Mouse (Mus musculus): ENCODE measurements around the gene Acot10. TPM values are rescaled to one million over a fixed set of nuclear protein-coding genes. Genes with fewer than 3 reads are reported as not detected.
"Not testable (repeated sequence)": the region's sequence is repeated elsewhere in the genome, so short reads cannot be mapped to it uniquely, and the experiment has no call there.

Gene Acot10
- polyA plus RNA-seq (2014; fragmentation: Nextera tagmentation; extraction: Ambion mirVana) = not detected in 2 replicates

DNA sequence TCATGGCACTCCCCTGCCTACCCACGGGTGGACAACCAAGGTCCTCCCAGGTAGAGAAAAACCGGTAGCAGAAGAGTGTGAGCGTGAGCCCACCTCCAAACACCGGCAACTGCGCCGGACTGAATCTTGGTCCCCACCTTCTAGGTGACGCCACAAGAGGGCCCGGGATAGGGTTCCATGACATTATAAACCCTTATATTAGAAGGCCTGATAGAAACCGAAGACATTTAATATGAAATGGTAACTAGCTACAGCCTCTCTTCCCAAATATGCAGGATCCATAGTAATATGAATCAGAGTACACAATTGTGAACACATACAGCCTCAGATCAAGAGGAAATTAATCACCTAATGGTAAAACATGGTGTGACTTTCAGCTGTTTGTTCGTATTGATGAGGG is at the start of gene Acot10:
Gene Acot10, minus strand, starts transcription at position 101 of the 400 bp plus-strand sequence.
- Histone ChIP-seq H3K27me3 (ENCODE audit: control insufficient read depth, insufficient read depth, low read length) (no peaks in the 10 kb centered on the region), H3K4me2 (replicated peaks; ENCODE audit: low read depth, low read length) (no peak within 1 kb of the TSS), H3K9ac (ENCODE audit: low read depth, low read length) (no peak within 1 kb of the TSS), H3K4me3 (ENCODE audit: low read length) (no peak within 1 kb of the TSS), H3K4me1 (ENCODE audit: control insufficient read depth, insufficient read depth, low read length) (no peaks in the 10 kb centered on the region), H3K27ac (ENCODE audit: low read depth, low read length) (no peak within 1 kb of the TSS), H3K9me3 (ENCODE audit: control insufficient read depth, low read length) (no peaks in the 10 kb centered on the region), H3K36me3 (ENCODE audit: control insufficient read depth, insufficient read depth, low read length) (no peaks in the 10 kb centered on the region)
- ATAC-seq (ENCODE audit: low FRiP score, low TSS enrichment) = no peak
- WGBS = 94% methylated on average over 10 of the region's 10 CpGs

GRCm38 (mm10) chr15:20711859-20712258 is 45.3 kb upstream of the Acot10 start:
- no peak overlapping the region for H3K4me3 ChIP-seq (ENCODE audit: low read length)
- ATAC-seq (ENCODE audit: low FRiP score, low TSS enrichment) = no peak
- no peak overlapping the region for H3K4me2 ChIP-seq (replicated peaks; ENCODE audit: low read depth, low read length)
- 74% methylated on average over 4 of the region's 4 CpGs for WGBS
- H3K36me3 ChIP-seq (ENCODE audit: control insufficient read depth, insufficient read depth, low read length) = no peaks in the 10 kb centered on the region
- no peaks in the 10 kb centered on the region for H3K27me3 ChIP-seq (ENCODE audit: control insufficient read depth, insufficient read depth, low read length)
- no peak overlapping the region for H3K27ac ChIP-seq (ENCODE audit: low read depth, low read length)
- no peaks in the 10 kb centered on the region for H3K4me1 ChIP-seq (ENCODE audit: control insufficient read depth, insufficient read depth, low read length)
- H3K9ac ChIP-seq (ENCODE audit: low read depth, low read length) = no peak overlapping the region
- no peaks in the 10 kb centered on the region for H3K9me3 ChIP-seq (ENCODE audit: control insufficient read depth, low read length)

DNA sequence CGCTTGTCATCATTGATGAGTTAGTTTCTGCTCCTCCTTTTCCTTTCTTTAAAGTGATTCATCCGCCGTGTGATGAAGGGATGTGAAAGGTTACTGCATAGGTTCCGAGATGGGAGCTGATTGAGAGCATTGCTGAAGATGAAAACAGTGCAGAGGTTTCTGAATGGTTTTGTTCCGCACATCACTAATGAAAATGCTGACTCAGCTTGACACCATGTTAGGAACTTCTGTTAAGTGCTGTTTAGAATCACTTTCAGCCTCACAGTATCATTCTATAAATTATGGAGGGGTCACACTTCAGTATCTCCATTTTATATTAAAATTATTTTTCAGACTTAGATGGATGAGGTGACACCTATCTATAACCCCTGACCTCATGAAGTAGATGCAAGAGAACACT is 29.7 kb upstream of the Acot10 start:
- Histone ChIP-seq H3K4me2 (replicated peaks; ENCODE audit: low read depth, low read length) (no peak overlapping the region), H3K27ac (ENCODE audit: low read depth, low read length) (no peak overlapping the region), H3K4me3 (ENCODE audit: low read length) (no peak overlapping the region), H3K36me3 (ENCODE audit: control insufficient read depth, insufficient read depth, low read length) (no peaks in the 10 kb centered on the region), H3K4me1 (ENCODE audit: control insufficient read depth, insufficient read depth, low read length) (no peaks in the 10 kb centered on the region), H3K9me3 (ENCODE audit: control insufficient read depth, low read length) (no peaks in the 10 kb centered on the region), H3K27me3 (ENCODE audit: control insufficient read depth, insufficient read depth, low read length) (no peaks in the 10 kb centered on the region), H3K9ac (ENCODE audit: low read depth, low read length) (no peak overlapping the region)
- WGBS = 78% methylated on average over 5 of the region's 5 CpGs
- no peak for ATAC-seq (ENCODE audit: low FRiP score, low TSS enrichment)

DNA sequence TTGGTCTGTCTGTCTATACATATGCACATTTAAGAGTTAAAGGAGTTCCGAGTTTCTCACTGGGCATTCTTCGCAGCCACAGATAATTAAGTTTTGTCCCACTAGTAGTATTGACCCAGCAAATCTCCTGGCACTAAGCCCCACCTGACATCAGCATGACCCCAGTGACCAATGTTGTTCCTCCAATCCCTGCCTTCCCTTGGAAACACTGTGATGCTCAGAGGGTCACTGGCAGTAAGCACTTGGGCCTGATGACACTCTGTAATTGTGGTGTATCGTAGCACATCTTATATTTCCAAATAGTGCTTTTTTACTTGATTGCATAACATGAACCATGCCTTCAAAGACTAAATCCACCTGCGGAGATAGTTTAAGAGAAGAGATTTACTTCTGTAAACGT is 17.6 kb upstream of the Acot10 start:
- Histone ChIP-seq H3K9me3 (ENCODE audit: control insufficient read depth, low read length) (no peaks in the 10 kb centered on the region), H3K4me2 (replicated peaks; ENCODE audit: low read depth, low read length) (no peak overlapping the region), H3K36me3 (ENCODE audit: control insufficient read depth, insufficient read depth, low read length) (no peaks in the 10 kb centered on the region), H3K4me3 (ENCODE audit: low read length) (no peak overlapping the region), H3K4me1 (ENCODE audit: control insufficient read depth, insufficient read depth, low read length) (no peaks in the 10 kb centered on the region), H3K9ac (ENCODE audit: low read depth, low read length) (no peak overlapping the region), H3K27ac (ENCODE audit: low read depth, low read length) (no peak overlapping the region), H3K27me3 (ENCODE audit: control insufficient read depth, insufficient read depth, low read length) (no peaks in the 10 kb centered on the region)
- WGBS = 89% methylated on average over 5 of the region's 5 CpGs
- no peak for ATAC-seq (ENCODE audit: low FRiP score, low TSS enrichment)

DNA sequence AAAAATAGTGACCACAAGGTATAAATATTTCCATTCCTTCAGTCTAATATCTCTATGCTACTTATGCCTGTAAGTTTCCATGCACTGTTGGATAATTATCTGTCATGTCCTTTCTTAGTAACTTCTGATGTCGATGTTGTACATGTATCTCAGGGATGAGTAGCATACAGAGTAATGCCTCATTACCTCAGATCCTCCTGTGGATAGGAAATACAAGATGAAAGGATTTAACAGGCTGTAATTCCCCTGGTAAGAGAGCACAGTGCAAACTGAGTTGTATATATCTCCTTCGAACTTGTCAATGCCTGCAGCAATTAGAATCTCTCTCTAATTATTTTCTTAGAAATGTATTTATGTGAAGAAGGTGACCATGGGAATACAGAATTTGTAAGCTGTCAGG is 16.2 kb upstream of the Acot10 start:
- Histone ChIP-seq H3K27me3 (ENCODE audit: control insufficient read depth, insufficient read depth, low read length) (no peaks in the 10 kb centered on the region), H3K9me3 (ENCODE audit: control insufficient read depth, low read length) (no peaks in the 10 kb centered on the region), H3K4me2 (replicated peaks; ENCODE audit: low read depth, low read length) (no peak overlapping the region), H3K4me1 (ENCODE audit: control insufficient read depth, insufficient read depth, low read length) (no peaks in the 10 kb centered on the region), H3K4me3 (ENCODE audit: low read length) (no peak overlapping the region), H3K36me3 (ENCODE audit: control insufficient read depth, insufficient read depth, low read length) (no peaks in the 10 kb centered on the region), H3K9ac (ENCODE audit: low read depth, low read length) (no peak overlapping the region), H3K27ac (ENCODE audit: low read depth, low read length) (no peak overlapping the region)
- no peak for ATAC-seq (ENCODE audit: low FRiP score, low TSS enrichment)
- WGBS = 58% methylated on average over 2 of the region's 2 CpGs

- 66% methylated on average over 2 of the region's 2 CpGs for WGBS
- H3K27me3 ChIP-seq (ENCODE audit: control insufficient read depth, insufficient read depth, low read length); H3K4me3 ChIP-seq (ENCODE audit: low read length); H3K27ac ChIP-seq (ENCODE audit: low read depth, low read length); H3K36me3 ChIP-seq (ENCODE audit: control insufficient read depth, insufficient read depth, low read length); H3K4me1 ChIP-seq (ENCODE audit: control insufficient read depth, insufficient read depth, low read length); H3K4me2 ChIP-seq (replicated peaks; ENCODE audit: low read depth, low read length); H3K9me3 ChIP-seq (ENCODE audit: control insufficient read depth, low read length); H3K9ac ChIP-seq (ENCODE audit: low read depth, low read length); ATAC-seq (ENCODE audit: low FRiP score, low TSS enrichment): not testable (repeated sequence)
Measured at GRCm38 (mm10) chr15:20669507-20669906, 3.0 kb upstream of the Acot10 start.

DNA sequence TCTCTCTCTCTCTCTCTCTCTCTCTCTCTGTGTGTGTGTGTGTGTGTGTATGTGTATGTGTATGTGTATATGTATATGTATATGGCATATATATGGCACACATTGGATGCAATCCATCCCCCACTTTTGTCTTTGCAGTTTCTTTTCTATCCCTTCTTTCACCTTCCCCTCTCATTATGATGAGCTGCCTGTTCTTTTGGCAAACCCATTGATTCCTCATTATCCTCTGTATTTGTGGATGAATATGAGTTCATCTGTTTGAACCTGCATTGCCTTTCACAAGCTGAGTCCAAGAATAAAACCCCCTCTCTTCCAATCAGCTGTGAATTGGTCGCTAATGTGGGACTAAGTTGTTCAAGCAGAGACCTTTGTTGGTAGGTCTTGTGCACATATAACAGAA is 1.4 kb upstream of the Acot10 start:
- no peak for ATAC-seq (ENCODE audit: low FRiP score, low TSS enrichment)
- WGBS = 67% methylated on average over 1 of the region's 1 CpGs

GRCm38 (mm10) chr15:20667350-20667749 is 800 bp upstream of the Acot10 start:
- Histone ChIP-seq H3K4me2 (replicated peaks; ENCODE audit: low read depth, low read length) (no peak overlapping the region), H3K27me3 (ENCODE audit: control insufficient read depth, insufficient read depth, low read length) (no peaks in the 10 kb centered on the region), H3K36me3 (ENCODE audit: control insufficient read depth, insufficient read depth, low read length) (no peaks in the 10 kb centered on the region), H3K9ac (ENCODE audit: low read depth, low read length) (no peak overlapping the region), H3K4me3 (ENCODE audit: low read length) (no peak overlapping the region), H3K27ac (ENCODE audit: low read depth, low read length) (no peak overlapping the region), H3K9me3 (ENCODE audit: control insufficient read depth, low read length) (no peaks in the 10 kb centered on the region), H3K4me1 (ENCODE audit: control insufficient read depth, insufficient read depth, low read length) (no peaks in the 10 kb centered on the region)
- ATAC-seq (ENCODE audit: low FRiP score, low TSS enrichment) = no peak

More for the DNA sequence above, 1.4 kb upstream of the Acot10 start:
- Histone ChIP-seq H3K27me3 (ENCODE audit: control insufficient read depth, insufficient read depth, low read length) (no peaks in the 10 kb centered on the region), H3K9me3 (ENCODE audit: control insufficient read depth, low read length) (no peaks in the 10 kb centered on the region), H3K36me3 (ENCODE audit: control insufficient read depth, insufficient read depth, low read length) (no peaks in the 10 kb centered on the region), H3K4me2 (replicated peaks; ENCODE audit: low read depth, low read length) (no peak overlapping the region), H3K27ac (ENCODE audit: low read depth, low read length) (no peak overlapping the region), H3K4me1 (ENCODE audit: control insufficient read depth, insufficient read depth, low read length) (no peaks in the 10 kb centered on the region), H3K9ac (ENCODE audit: low read depth, low read length) (no peak overlapping the region), H3K4me3 (ENCODE audit: low read length) (no peak overlapping the region)

DNA sequence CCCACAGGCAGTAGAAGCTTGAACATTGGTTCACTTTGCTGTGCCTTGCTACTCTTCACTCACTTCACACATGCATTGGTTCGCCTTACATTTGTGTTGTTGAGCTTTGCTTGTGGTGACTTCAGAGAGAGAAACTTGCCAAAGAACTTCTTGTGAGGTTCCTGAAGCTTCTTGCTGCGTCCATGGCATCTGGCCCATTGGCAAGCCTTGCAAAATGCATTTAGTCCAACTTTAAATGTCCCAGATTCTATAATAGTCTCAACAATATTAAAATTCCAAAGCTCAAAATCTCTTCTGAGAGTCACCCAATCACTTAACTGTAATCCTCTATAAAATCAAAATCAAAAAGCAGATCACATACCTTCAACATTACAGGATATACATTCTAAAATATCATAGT is 6.3 kb downstream of the Acot10 start:
- no peaks in the 10 kb centered on the region for H3K9me3 ChIP-seq (ENCODE audit: control insufficient read depth, low read length)
- 70% methylated on average over 2 of the region's 2 CpGs for WGBS
- no peak for ATAC-seq (ENCODE audit: low FRiP score, low TSS enrichment)
- no peaks in the 10 kb centered on the region for H3K4me1 ChIP-seq (ENCODE audit: control insufficient read depth, insufficient read depth, low read length)
- no peak overlapping the region for H3K9ac ChIP-seq (ENCODE audit: low read depth, low read length)
- no peaks in the 10 kb centered on the region for H3K27me3 ChIP-seq (ENCODE audit: control insufficient read depth, insufficient read depth, low read length)
- H3K4me2 ChIP-seq (replicated peaks; ENCODE audit: low read depth, low read length) = no peak overlapping the region
- H3K36me3 ChIP-seq (ENCODE audit: control insufficient read depth, insufficient read depth, low read length) = no peaks in the 10 kb centered on the region
- H3K4me3 ChIP-seq (ENCODE audit: low read length) = no peak overlapping the region
- H3K27ac ChIP-seq (ENCODE audit: low read depth, low read length) = no peak overlapping the region
